Mouse (Mus musculus) heart, postnatal 25 days (tissue): ENCODE measurements around the gene Cldn7. TPM values are rescaled to one million over a fixed set of nuclear protein-coding genes. Genes with fewer than 3 reads are reported as not detected.

Source experiments
- microRNA-seq: library from miRNA; unstranded; fragments of <30 nt; microRNA quantifications from one replicate; pipeline ENCODE4 v1.2.0, GENCODE M21; 2022
- total RNA-seq, 2 experiments: library from RNA; stranded (reverse); gene quantifications; 2 replicates each; pipeline ENCODE4 v1.2.3; 2021

The Cldn7 gene
- total RNA-seq, 2 experiments from 2014 or later: not detected

Small RNA genes within 50 kb of the gene (microRNA-seq; reads per million reads assigned to microRNA genes)
- gene Gm44349 (not detected), gene Mir324 (2,489 reads per million, percentile 87 among the genes with 10 or more reads in this experiment)

Other genes with a start within 250 kb of the Cldn7 start
- gene Polr2a, start 206.1 kb upstream of the Cldn7 start, total RNA-seq: 10 to 100 TPM; 28.6 to 30.4 TPM
- gene Slc35g3, start 202.8 kb upstream of the Cldn7 start, total RNA-seq: not detected
- gene Zbtb4, start 198.9 kb upstream of the Cldn7 start, total RNA-seq: 10 to 100 TPM; 33.3 to 39.6 TPM
- 1 to 10 TPM; 4.8 to 5.0 TPM for gene Chrnb1, start 168.8 kb upstream of the Cldn7 start, total RNA-seq
- 1 to 10 TPM; 2.2 to 2.4 TPM for gene Fgf11, start 162.9 kb upstream of the Cldn7 start, total RNA-seq
- under 1 TPM; 0.26 to 0.45 TPM for gene Tmem102, start 159.2 kb upstream of the Cldn7 start, total RNA-seq
- not detected for gene Gm39566, start 149.5 kb upstream of the Cldn7 start, total RNA-seq
- not detected for gene Spem2, start 146.3 kb upstream of the Cldn7 start, total RNA-seq
- gene Spem1, start 142.6 kb upstream of the Cldn7 start, total RNA-seq: not detected
- gene Nlgn2, start 127.0 kb upstream of the Cldn7 start, total RNA-seq: 1 to 10 TPM; 4.4 to 5.4 TPM
- gene Tmem256, start 126.3 kb upstream of the Cldn7 start, total RNA-seq: 100 to 1,000 TPM; 186 to 199 TPM
- gene Plscr3, start 118.4 kb upstream of the Cldn7 start, total RNA-seq: 10 to 100 TPM; 24.4 to 24.9 TPM
- gene Tnk1, start 106.0 kb upstream of the Cldn7 start, total RNA-seq: under 1 TPM in 1 of 2 experiments, not detected in 1; 0.14 TPM
- not detected for gene Tmem95, start 86.8 kb upstream of the Cldn7 start, total RNA-seq
- gene Kctd11, start 83.4 kb upstream of the Cldn7 start, total RNA-seq: 1 to 10 TPM; 2.5 to 3.5 TPM
- 1 to 10 TPM in 1 of 2 experiments, under 1 TPM in 1; 0.88 to 1.1 TPM for gene Acap1, start 69.2 kb upstream of the Cldn7 start, total RNA-seq
- under 1 TPM; 0.17 to 0.23 TPM for gene 2810408A11Rik, start 63.8 kb upstream of the Cldn7 start, total RNA-seq
- gene Neurl4, start 63.7 kb upstream of the Cldn7 start, total RNA-seq: 10 to 100 TPM; 44.9 to 46.0 TPM
- gene Gps2, start 50.9 kb upstream of the Cldn7 start, total RNA-seq: 10 to 100 TPM; 24.1 to 26.7 TPM
- 100 to 1,000 TPM; 427 TPM for gene Eif5a, start 42.8 kb upstream of the Cldn7 start, total RNA-seq
- gene Ybx2, start 29.0 kb upstream of the Cldn7 start, total RNA-seq: 10 to 100 TPM; 18.8 to 23.4 TPM
- gene Slc2a4, start 16.6 kb upstream of the Cldn7 start, total RNA-seq: 100 to 1,000 TPM; 325 to 365 TPM
- 100 to 1,000 TPM; 149 to 180 TPM for gene Ctdnep1, start 16.4 kb downstream of the Cldn7 start, total RNA-seq
- gene Elp5, start 17.7 kb downstream of the Cldn7 start, total RNA-seq: 10 to 100 TPM; 48.3 to 51.5 TPM
- 100 to 1,000 TPM; 274 to 291 TPM for gene Gabarap, start 26.4 kb downstream of the Cldn7 start, total RNA-seq
- 10 to 100 TPM; 22.6 to 25.3 TPM for gene Phf23, start 31.0 kb downstream of the Cldn7 start, total RNA-seq
- gene Dvl2, start 35.8 kb downstream of the Cldn7 start, total RNA-seq: 1 to 10 TPM; 3.9 to 5.2 TPM
- gene Acadvl, start 50.6 kb downstream of the Cldn7 start, total RNA-seq: 1,000 to 10,000 TPM; 1,206 to 1,290 TPM
- 1 to 10 TPM; 6.6 to 8.1 TPM for gene Dlg4, start 52.2 kb downstream of the Cldn7 start, total RNA-seq
- gene Asgr1, start 89.3 kb downstream of the Cldn7 start, total RNA-seq: not detected
- gene Asgr2, start 127.9 kb downstream of the Cldn7 start, total RNA-seq: not detected
- gene Mgl2, start 165.6 kb downstream of the Cldn7 start, total RNA-seq: 1 to 10 TPM; 4.3 to 4.4 TPM
- gene Clec10a, start 191.4 kb downstream of the Cldn7 start, total RNA-seq: 1 to 10 TPM; 2.0 to 2.3 TPM
- under 1 TPM in 1 of 2 experiments, not detected in 1; 0.45 TPM for gene Slc16a11, start 248.0 kb downstream of the Cldn7 start, total RNA-seq